Mouse (Mus musculus) testis, adult 2 months (tissue): ENCODE measurements around the gene Msx2.

ENCODE experiments used
- CTCF ChIP-seq: fragments of 200-500 bp; IDR thresholded peaks from 2 replicates; pipeline ENCODE4 v1.5.1; 2012; ENCODE audit warnings: low read depth, mild to moderate bottlenecking, inconsistent platforms, low read length, moderate library complexity; ENCODE audit not compliant: control insufficient read depth, insufficient read depth, insufficient replicate concordance
- POLR2A ChIP-seq: fragments of 200-500 bp; IDR thresholded peaks from 2 replicates; pipeline ENCODE4 v1.6.1; 2012; ENCODE audit warnings: low read depth, mild to moderate bottlenecking, inconsistent platforms, low read length, moderate library complexity; ENCODE audit not compliant: control insufficient read depth

DNA sequence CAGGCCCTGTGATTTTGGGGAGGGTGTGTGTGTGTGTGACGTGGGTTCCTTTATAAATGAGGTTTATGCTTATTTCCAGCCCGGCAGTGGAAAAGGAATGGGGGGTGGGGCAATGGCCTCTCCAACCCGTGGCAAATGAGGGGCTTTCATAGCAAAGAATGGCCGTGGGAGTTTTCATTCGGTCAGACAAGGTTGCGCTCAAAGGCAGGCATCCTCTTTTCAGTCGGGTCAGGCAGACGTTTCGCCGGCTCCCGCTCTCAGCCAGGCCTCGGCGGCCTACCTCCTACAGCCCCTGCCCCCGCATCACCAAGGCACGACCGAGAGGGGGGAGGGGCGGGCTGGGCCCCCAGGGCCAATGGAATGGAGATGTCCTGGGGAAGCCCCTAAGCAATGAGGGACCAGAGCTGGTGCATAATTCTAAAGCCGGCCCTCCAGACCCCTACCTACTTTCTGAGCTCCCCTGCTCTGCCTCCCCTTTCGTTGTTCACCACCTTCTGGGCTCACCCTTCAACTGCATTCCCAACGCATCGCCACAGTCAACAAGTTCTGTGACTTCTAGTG, 8.4 kb downstream of the Msx2 start:
- TF ChIP-seq CTCF (no peak), POLR2A (no peak)
